Mouse (Mus musculus) CD4-positive naive resting alpha-beta T cell, adult 57 days (primary cell): ENCODE data around the gene Clcn7. TPM values are rescaled to one million over a fixed set of nuclear protein-coding genes. Genes with fewer than 3 reads are reported as not detected.

Experiments used
- total RNA-seq: library from RNA; stranded (reverse); gene quantifications from one replicate; pipeline ENCODE4 v1.2.4, GENCODE M21; 2023

Gene Clcn7
- 30.3 TPM for total RNA-seq

DNA sequence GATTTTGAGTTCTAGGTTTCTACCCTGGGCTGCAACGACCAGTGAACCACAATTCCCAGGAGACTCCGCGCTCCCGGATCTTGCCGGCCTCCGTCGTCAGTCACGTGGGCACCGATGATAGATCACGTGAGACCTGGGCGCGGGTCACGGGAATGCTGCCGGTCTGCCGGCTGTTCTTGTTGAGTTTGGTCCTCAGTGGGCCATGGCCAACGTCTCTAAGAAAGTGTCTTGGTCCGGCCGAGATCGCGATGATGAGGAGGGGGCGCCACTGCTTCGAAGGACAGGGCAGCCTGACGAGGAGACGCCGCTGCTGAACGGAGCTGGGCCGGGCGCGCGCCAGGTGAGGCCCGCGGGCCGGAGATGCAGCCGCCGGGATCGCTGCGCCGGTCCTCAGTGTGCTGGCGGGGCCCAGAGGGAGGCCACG, at the start of gene Clcn7:
Gene Clcn7 (plus strand): TSS at position 117 of the 424 bp plus-strand sequence.

DNA sequence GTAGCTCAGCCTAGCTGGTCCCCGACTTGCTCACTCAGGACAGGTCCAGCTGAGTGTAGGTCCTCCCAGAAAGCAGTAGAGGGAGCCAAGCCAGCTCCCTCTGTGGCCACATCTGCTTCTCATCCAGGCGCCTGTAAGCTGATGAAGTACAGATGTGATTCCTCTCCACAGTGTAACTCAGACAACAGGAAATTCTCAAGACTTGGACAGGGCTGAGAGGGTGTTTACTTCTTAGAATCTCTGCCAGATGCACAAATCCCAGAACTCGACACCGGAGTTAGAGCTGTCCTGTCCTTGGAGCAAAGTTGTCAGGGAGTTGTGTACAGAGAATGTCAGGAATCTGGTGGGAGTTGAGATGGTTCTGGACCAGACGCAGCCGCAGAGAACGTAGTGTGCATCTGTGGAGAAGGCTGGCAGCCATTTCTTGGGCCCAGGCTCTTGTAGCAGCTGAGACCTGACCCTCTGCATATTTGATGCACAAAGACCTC, 49.7 kb upstream of the Clcn7 start, which contains the start of gene Tmem204:
Gene Tmem204 (minus strand): TSS at position 148 of the 488 bp plus-strand sequence.

GRCm38 (mm10) chr17:25115664-25116432, 17.3 kb upstream of the Clcn7 start, which contains the start of gene Telo2:
Gene Telo2, minus strand, starts transcription at chr17:25115967.

GRCm38 (mm10) chr17:25120406-25120805, 12.8 kb upstream of the Clcn7 start, which contains the start of gene Ptx4:
Gene Ptx4, plus strand, starts transcription at chr17:25120760.

GRCm38 (mm10) chr17:25162161-25162560, 29.0 kb downstream of the Clcn7 start, which contains the start of gene Ccdc154:
Gene Ccdc154, plus strand, starts transcription at chr17:25162461.

GRCm38 (mm10) chr17:25175411-25175810, 42.2 kb downstream of the Clcn7 start, which contains the start of gene Gm38655:
Gene Gm38655, minus strand, starts transcription at chr17:25175471.

DNA sequence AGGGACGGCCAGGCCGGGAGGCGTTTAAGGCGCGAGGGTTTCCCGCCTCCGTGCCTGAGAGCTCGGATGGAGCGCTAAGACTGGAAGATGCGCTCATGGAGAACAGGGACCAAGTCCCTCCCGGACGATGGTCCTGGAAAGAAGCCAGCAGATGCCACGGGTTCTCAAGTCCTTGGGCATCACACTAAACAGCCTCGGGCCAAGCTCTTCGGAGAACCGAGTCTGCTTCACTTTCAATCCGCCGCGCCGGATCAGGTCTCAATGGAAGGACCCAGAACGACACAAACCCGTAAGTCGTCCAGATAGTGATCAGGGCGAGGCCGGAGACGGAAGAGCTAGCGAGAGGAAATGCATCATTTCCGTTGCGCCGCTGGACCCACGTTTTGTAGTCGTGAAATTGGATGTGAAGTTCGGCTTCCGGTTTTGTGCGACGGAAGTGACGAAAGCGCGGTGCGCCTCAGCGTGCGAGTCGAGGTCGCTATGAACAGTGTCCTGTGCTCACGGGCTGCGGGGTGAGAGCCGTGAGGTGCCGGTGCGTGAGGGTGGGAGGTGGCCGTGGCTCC, 51.0 kb downstream of the Clcn7 start, which contains the start of gene BC003965:
Gene BC003965 (plus strand): TSS at position 426 of the 563 bp plus-strand sequence.

GRCm38 (mm10) chr17:25188150-25189031, 55.2 kb downstream of the Clcn7 start, which contains the start of gene Unkl:
Gene Unkl, plus strand, starts transcription at chr17:25188397.

Other genes with a start within 250 kb of the Clcn7 start
- gene Nubp2, start 247.0 kb upstream of the Clcn7 start, total RNA-seq, result 52.8 TPM
- gene Spsb3, start 246.7 kb upstream of the Clcn7 start, total RNA-seq, result 31.2 TPM
- 59.7 TPM for gene Eme2, start 238.3 kb upstream of the Clcn7 start, total RNA-seq
- gene Mrps34, start 238.3 kb upstream of the Clcn7 start, total RNA-seq, result 45.5 TPM
- 26.5 TPM for gene Nme3, start 236.9 kb upstream of the Clcn7 start, total RNA-seq
- gene Mapk8ip3, start 196.4 kb upstream of the Clcn7 start, total RNA-seq, result 237 TPM
- gene Jpt2, start 172.7 kb upstream of the Clcn7 start, total RNA-seq, result 21.3 TPM
- 39.6 TPM for gene Cramp1l, start 117.6 kb upstream of the Clcn7 start, total RNA-seq
- 28.6 TPM for gene Ift140, start 117.3 kb upstream of the Clcn7 start, total RNA-seq
- gene Tmem204, start 49.8 kb upstream of the Clcn7 start, total RNA-seq, result 0.33 TPM
- gene Telo2, start 17.4 kb upstream of the Clcn7 start, total RNA-seq, result 32.6 TPM
- not detected for gene Ptx4, start 12.6 kb upstream of the Clcn7 start, total RNA-seq
- gene Ccdc154, start 29.1 kb downstream of the Clcn7 start, total RNA-seq, result 0.38 TPM
- not detected for gene Gm38655, start 42.1 kb downstream of the Clcn7 start, total RNA-seq
- 15.1 TPM for gene BC003965, start 51.2 kb downstream of the Clcn7 start, total RNA-seq
- gene Unkl, start 55.0 kb downstream of the Clcn7 start, total RNA-seq, result 88.2 TPM
- gene Gnptg, start 106.7 kb downstream of the Clcn7 start, total RNA-seq, result 43.8 TPM
- gene Tsr3, start 106.8 kb downstream of the Clcn7 start, total RNA-seq, result 21.1 TPM
- gene Baiap3, start 123.0 kb downstream of the Clcn7 start, total RNA-seq, result 6.6 TPM
- gene Ube2i, start 141.2 kb downstream of the Clcn7 start, total RNA-seq, result 415 TPM
- 3.5 TPM for gene Prss34, start 165.0 kb downstream of the Clcn7 start, total RNA-seq
- not detected for gene Prss28, start 175.3 kb downstream of the Clcn7 start, total RNA-seq
- gene Prss29, start 185.3 kb downstream of the Clcn7 start, total RNA-seq, result not detected
- not detected for gene Tpsab1, start 212.2 kb downstream of the Clcn7 start, total RNA-seq
- gene Tpsb2, start 232.9 kb downstream of the Clcn7 start, total RNA-seq, result not detected
- not detected for gene Tpsg1, start 235.9 kb downstream of the Clcn7 start, total RNA-seq